Mouse (Mus musculus) bone marrow macrophage, adult 2 months (primary cell): Measurements from ENCODE around the gene Mmp9.

ENCODE experiments used
- CTCF ChIP-seq: IDR thresholded peaks from 2 replicates; pipeline ENCODE4 v1.5.1; 2012; ENCODE audit warnings: low read depth, mild to moderate bottlenecking, low read length, moderate library complexity
- POLR2A ChIP-seq: IDR thresholded peaks from 2 replicates; pipeline ENCODE4 v1.6.1; 2012; ENCODE audit warnings: mild to moderate bottlenecking, low read depth, low read length, borderline replicate concordance

- no peak for TF ChIP-seq CTCF
- TF ChIP-seq POLR2A: no peak
These were observed 25.8 kb downstream of the Mmp9 start for GRCm38 (mm10) chr2:164966381-164966780.
